Mouse (Mus musculus) heart, postnatal 14 days (tissue): ENCODE data around the gene Mylpf. TPM values are rescaled to one million over a fixed set of nuclear protein-coding genes. Genes with fewer than 3 reads are reported as not detected.
A peak's percentile ranks its signal among the peaks of the same experiment; 100 is the strongest.
"Not testable (repeated sequence)": the region's sequence is repeated elsewhere in the genome, so short reads cannot be mapped to it uniquely, and the experiment has no call there.

ENCODE experiments used
- DNase-seq, 2 experiments: peaks; one replicate each; pipeline ENCODE4 v3.0.0; 2021 to 2022
- intact Hi-C: fragments of 180-260 bp; cut with DNase I; formaldehyde crosslinking; loops from one replicate; pipeline ENCODE4 v1.15.1; 2025
- long read RNA-seq, 2 experiments: library from polyadenylated mRNA; stranded (forward); transcript quantifications; one replicate each; pipeline ENCODE4 v2.0.0; 2021
- total RNA-seq, 2 experiments: library from RNA; stranded (reverse); gene quantifications; 2 replicates each; pipeline ENCODE4 v1.2.3; 2021

The Mylpf gene
- total RNA-seq, result 1 to 10 TPM; 1.1 to 4.2 TPM
- long read RNA-seq, experiment 1, partial matches to known transcripts, result 0 of 3 reads
- long read RNA-seq, experiment 1, other reads (novel, unspliced or antisense), result 3 of 3 reads
- long read RNA-seq, experiment 2, partial matches to known transcripts, result 1 of 1 reads
- long read RNA-seq, experiment 2, other reads (novel, unspliced or antisense), result 0 of 1 reads

DNA sequence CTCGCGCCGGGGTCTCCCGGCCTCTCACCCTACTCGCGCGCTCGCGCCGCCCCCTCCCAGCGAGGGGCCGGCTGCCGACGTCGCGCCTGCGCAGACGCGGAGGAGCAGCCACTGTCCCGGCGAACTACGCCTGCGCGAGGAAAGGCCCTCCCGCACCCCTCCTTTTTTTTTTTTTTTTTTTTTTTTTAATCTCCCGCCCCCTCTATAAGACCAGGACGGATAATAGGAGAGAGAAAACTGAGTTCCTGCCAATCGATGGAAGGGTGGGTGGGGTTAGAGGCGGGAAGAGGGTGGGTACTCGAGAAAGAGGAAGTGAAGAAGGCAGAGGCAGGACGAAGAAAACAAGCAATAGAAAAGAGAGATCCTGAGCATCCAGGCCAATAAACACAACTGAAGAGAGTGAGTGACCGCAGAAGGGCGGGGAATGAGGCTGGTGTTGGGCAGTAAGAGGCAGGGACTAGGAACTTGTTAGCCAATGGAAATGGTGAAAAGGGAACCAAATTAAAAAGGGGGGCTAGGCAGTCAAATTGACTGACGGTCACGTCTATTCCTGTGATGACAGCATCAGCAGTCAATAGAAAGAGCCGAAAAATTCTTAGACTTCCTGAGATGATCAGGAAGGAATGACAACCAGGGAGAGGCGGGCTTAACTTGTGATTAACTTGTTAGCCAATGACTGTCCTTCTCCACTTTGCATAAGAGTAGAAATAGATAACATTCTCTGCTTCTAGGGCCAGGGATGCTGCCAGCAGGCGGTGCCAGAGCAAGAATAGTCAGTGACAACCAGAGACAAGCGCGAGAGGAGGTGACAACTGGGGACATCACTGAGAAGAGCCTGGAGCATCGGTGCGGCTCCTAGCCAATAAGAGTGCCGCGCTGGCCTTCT, at the start of gene Mylpf:
Gene Mylpf, plus strand, starts transcription at position 338 of the 886 bp plus-strand sequence.
- DNase-seq, result peak; percentile 96 to 98
- intact Hi-C loops, result loop anchor here (1.0 kb wide), 1 partner anchor 12 kb away; the partner anchor contains the start of gene Cd2bp2

- no peak for DNase-seq
- intact Hi-C loops, result no loop called here
Observed at GRCm38 (mm10) chr7:127162546-127162945, 46.1 kb upstream of the Mylpf start.

DNA sequence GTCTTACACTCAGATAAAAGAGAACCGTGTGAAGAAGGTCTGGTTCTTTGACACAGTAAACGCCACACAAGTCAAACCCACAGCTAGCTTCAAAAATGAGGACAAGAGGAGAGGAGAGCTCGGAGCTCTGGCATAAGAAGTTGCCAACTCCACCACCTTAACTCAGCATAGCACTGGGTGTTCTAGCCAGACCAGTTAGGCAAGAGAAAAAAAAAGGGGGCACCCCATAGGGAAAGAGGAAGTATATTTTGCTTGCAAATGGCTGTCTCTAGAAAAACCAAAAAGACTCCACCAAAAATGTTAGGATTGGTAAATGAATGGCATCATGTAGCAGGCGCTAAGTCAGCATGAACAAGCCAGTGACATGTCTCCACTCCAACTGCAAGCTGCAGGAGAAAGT, 44.7 kb upstream of the Mylpf start:
- intact Hi-C loops, result no loop called here
- no peak for DNase-seq

- intact Hi-C loops, result no loop called here
- no peak for DNase-seq
Observed at GRCm38 (mm10) chr7:127165607-127166493, 42.8 kb upstream of the Mylpf start.

DNA sequence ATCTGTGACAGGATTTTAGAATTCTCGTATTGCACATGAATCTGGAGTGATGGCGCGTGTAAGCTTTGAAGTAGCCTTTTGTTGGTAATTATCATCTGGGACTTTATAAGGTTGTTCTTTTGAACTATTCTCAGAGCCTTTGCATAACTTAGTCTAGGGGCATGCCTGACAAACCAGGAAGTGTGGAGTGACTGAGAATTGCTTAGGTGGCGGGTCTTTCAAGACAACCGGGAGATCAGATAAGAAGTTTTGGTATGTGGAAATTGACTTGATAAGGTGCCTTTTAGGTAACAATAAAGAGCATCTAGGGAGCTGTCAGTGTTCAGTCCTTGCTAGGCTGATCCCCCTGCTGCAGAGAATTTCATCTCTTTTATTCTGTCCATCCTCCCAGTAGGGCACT, 42.2 kb upstream of the Mylpf start:
- intact Hi-C loops, result no loop called here
- DNase-seq, result no peak

GRCm38 (mm10) chr7:127176937-127177336, 31.8 kb upstream of the Mylpf start:
- DNase-seq, result no peak
- intact Hi-C loops, result no loop called here

DNA sequence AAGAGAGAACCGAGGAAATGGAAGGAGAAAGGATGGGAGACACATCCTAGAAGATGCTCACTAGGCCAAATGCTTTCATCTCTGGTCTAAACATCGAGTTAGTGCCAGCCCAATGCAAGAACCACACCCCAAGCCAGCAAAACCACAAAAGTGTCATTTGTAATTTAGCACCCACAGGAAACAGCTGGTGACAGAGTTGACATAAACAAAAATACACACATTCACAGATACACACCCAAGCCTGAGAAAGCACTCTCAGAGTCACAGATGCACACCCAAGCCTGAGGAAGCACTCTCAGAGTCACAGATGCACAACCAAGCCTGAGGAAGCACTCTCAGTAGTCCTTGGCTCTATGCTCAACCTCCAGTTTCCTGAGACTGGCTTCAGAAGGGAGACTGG, 27.9 kb upstream of the Mylpf start:
- intact Hi-C loops, result loop anchor here (10.0 kb wide), 1 partner anchor 256 kb away; the partner anchor contains the start of genes Kctd13 and Tmem219
- DNase-seq, result no peak

DNA sequence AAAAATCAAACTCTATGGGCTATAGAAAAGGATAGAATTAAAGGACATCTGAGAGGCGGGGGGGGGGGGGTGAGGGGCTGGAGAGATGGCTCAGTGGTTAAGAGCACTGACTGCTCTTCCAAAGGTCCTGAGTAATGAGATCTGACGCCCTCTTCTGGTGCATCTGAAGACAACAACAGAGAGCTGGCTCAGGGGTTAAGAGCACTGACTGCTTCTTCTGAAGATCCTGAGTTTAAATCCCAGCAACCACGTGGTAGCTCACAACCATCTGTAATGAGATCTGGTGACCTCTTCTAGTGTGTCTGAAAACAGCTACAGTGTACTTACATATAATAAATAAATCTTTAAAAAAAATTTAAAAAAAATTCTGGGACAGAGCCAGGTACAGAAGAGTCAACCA, 27.0 kb upstream of the Mylpf start:
- intact Hi-C loops, result loop anchor here (10.0 kb wide), 1 partner anchor 257 kb away; the partner anchor contains the start of genes Kctd13 and Tmem219
- not testable (repeated sequence) for DNase-seq

GRCm38 (mm10) chr7:127183345-127183744, 25.3 kb upstream of the Mylpf start:
- intact Hi-C loops, result loop anchor here (10.0 kb wide), 1 partner anchor 259 kb away; the partner anchor contains the start of genes Kctd13 and Tmem219
- no peak for DNase-seq

GRCm38 (mm10) chr7:127183828-127184227, 24.9 kb upstream of the Mylpf start:
- intact Hi-C loops, result loop anchor here (10.0 kb wide), 1 partner anchor 259 kb away; the partner anchor contains the start of genes Kctd13 and Tmem219
- no peak for DNase-seq

GRCm38 (mm10) chr7:127184720-127185119, 24.0 kb upstream of the Mylpf start:
- no peak for DNase-seq
- intact Hi-C loops, result loop anchor here (5.0 to 10.0 kb wide), 2 partner anchors 47 to 260 kb away; partner anchors contain the start of genes Kctd13, Spn and Tmem219

DNA sequence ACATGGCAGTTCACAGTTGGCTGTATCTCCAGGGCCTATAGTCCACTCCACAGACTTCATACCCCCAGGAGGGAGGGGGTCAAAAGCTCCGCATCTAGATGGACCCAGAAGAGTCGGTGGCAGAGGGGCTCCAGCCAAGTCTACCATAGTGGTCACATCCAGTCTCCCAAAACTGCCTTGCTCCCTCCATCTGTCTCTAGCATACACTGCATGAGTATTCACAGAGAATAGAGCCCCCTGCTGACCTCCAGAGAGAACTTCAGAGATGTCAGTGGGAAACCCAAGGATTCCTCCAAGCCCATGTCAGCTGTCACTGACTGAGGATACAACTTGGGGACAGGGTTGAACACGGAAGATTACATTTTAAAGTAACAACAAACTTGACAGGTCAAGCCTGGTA, 23.1 kb upstream of the Mylpf start:
- intact Hi-C loops, result loop anchor here (5.0 to 10.0 kb wide), 2 partner anchors 48 to 261 kb away; partner anchors contain the start of genes Kctd13, Spn and Tmem219
- DNase-seq, result no peak

DNA sequence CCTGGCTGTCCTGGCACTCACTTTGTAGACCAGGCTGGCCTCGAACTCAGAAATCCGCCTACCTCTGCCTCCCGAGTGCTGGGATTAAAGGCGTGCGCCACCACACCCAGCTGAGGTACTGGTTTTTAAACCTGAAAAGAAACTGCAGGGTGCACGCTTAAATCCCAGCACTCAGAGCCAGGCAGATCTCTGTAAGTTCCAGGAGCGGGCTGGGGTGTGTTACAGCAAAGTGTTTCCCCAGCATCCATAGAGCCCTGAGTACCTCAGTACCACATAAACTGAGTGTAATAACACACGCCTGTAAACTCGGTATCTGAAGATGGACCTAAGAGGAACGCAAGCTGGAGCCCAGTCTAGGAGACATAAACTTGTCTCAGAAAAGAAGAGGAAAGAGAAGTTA, 21.3 kb upstream of the Mylpf start:
- intact Hi-C loops, result loop anchor here (5.0 to 10.0 kb wide), 2 partner anchors 50 to 263 kb away; partner anchors contain the start of genes Kctd13, Spn and Tmem219
- no peak for DNase-seq

- DNase-seq, result no peak
- intact Hi-C loops, result loop anchor here (5.0 to 10.0 kb wide), 2 partner anchors 51 to 264 kb away; partner anchors contain the start of genes Kctd13, Spn and Tmem219
Observed at GRCm38 (mm10) chr7:127188305-127189276, 20.1 kb upstream of the Mylpf start.

DNA sequence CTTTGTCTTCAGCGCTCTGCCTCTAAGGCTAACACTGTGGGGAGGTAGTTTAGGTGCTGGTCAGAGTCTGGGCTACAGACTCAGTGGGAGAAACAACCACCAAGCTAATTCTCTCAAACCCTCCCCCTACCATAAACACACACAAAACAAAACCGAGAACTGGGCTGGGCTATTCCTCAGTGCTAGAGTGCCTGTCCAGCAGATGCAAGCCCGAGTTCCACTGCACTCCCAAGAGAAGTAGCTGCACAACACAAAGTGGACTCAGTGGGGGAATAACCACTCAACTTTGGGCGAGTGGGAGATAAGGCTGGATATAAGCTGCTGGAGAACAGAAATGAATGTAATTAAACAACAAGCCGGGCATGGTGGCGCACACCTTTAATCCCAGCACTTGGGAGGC, 18.0 kb upstream of the Mylpf start:
- DNase-seq, result no peak
- intact Hi-C loops, result no loop called here

GRCm38 (mm10) chr7:127192989-127193388, 15.7 kb upstream of the Mylpf start:
- DNase-seq, result no peak
- intact Hi-C loops, result no loop called here

- intact Hi-C loops, result no loop called here
- no peak for DNase-seq
Observed at GRCm38 (mm10) chr7:127194011-127194632, 14.6 kb upstream of the Mylpf start.

DNA sequence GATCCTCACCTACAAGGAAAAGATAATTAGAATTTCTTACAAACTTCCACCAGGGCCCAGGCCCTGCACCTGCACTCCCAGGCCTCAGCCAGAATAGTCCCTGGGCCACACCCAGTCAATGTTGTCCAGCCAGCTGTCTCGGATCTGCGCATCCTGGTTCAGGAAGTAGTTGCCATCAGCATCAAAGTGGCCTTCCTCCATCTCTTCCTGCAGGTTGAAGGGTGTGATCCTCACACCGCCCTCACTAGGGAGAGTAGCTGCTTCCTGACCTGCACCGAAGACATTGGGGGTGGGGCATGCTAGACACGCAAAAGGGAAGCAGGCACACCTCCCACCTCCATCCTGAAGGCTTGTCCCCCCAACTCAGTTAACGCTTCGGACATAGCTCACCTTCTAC, 14.1 kb upstream of the Mylpf start:
- intact Hi-C loops, result no loop called here
- no peak for DNase-seq
